Mouse (Mus musculus) embryo, embryonic 11.5 days (tissue): Measurements from ENCODE around the gene Prrg1.
"Not testable (repeated sequence)": the region's sequence is repeated elsewhere in the genome, so short reads cannot be mapped to it uniquely, and the experiment has no call there.

Source experiments
- DNase-seq: peaks from one replicate; pipeline ENCODE4 v3.0.0-alpha.2; 2012; ENCODE audit warnings: low read depth, low spot score

Gene Prrg1

DNA sequence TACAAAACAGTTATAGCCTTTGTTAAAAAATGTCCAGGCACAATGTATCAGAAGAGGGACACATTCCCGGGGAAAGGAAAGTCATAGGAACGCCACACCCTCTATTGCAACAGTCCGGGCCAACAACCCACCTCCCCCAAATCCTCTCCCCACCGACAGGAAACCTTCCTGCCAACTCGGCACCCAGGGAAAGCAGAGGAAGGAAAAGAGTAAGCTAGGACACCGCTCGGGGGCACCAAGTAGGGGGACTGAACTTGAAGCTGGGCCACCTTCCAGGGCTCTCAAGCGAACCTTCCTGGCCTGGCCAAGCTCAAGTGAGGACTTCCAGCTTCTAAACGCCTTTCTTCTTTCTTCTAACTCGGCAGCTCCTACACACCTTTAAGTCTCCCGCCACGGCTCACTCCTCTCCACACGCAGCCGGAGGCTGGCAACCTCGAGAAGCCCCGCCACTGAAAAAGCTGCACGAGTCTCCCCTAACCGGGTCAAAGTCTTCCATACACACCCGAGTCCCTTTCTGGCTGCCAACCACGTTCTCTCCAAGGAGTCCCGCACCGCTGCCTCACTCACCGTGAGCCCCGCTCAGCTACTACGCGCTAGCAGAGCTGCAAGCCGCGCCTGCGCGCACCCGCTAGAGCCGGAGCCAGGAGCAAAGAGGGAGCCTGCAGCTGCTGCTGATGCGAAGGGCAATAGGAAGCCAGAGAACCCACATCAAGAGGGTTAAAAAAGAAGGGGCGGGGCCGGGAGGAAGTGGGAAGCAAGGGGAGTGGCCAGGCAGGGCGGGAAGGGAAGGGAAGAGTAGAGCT is at the start of gene Prrg1:
Gene Prrg1, minus strand, starts transcription at position 695 of the 803 bp plus-strand sequence.
- DNase-seq = peak; percentile 68

DNA sequence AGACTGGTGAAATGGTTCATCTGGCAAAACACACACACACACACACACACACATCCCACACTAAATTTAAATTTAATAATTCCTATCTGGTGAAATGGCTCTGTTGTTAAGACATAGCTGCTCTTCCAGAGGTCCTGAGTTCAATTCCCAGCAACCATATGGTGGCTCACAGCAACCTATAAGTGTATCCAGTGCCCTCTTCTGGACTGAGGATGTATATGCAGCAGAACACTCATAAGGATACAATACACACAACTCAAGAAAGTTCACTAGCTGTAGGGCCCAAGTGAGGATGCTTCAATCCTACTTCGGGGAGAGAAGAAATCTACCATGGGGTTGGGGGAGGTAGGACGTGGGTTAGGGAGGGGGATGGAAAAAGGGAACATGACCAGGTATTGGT is 22.1 kb upstream of the Prrg1 start:
- no peak for DNase-seq

DNA sequence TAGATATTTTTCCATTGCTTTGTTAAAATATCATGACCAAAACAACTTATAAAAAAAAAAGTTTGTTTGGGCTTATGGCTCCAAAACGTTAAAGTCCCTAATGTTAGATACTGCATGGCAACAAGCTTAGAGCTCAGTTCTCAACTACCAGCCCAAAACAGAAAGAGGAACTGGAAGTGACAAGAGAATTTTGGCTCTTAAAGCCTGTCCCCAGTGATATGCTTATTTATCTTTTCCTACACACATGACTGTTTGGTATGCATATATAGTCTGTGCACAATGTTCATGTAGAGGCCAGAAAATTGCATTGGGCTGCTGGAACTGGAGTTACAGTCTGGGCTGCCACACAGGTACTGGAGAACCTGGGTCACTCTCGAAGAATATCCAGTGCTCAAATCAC is 9.4 kb upstream of the Prrg1 start:
- no peak for DNase-seq

DNA sequence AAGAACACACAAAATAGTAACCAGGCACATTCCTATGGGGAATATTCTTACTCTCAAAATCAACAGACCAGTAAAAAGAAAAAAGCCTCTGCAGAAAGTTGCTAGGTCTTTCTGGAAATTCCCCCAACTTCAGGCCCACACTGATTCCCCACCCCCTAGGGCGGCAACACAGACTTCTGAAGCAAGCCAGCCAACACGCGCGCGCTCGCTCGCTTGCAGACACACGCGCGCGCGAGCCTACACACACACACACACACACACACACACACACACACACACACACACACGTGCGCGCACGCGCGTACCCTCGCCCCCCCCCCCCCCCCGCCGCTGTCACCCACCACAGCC is 868 bp downstream of the Prrg1 start:
- DNase-seq = peak; percentile 16

DNA sequence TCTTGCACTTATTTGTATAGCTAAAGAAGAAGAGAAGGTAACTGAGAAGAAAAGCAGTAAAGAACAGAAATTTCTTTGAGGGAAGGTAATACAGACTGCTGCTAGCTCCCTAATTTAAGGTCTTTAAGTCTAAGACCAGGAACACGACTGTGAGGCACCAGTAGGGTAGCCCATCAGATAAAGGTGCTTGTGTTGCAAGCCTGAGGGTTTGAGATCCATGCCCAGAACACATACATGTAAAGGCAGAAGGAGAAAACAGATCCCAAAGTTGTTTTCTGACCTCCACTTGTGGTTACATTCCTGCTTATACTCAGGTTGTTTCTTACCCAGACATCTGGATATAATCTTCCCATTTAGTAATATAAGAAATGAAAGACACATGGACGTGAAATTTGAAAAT is 20.2 kb downstream of the Prrg1 start:
- no peak for DNase-seq

DNA sequence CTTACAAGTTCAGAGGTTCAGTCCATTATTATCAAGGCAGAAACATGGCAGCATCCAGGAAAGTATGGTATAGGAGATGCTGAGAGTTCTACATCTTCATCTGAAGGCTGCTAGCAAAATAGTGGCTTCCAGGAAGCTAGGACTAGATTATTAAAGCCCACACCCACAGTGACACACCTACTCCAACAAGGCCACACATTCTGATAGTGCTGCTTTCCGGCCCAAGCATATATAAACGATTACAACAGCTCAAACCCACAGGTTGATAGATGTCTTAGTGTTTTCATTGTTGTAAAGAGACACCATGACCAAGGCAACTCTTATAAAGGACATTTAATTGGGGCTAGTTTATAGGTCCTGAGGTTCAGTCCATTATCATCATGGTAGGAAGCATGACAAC is 30.3 kb downstream of the Prrg1 start:
- DNase-seq = no peak

DNA sequence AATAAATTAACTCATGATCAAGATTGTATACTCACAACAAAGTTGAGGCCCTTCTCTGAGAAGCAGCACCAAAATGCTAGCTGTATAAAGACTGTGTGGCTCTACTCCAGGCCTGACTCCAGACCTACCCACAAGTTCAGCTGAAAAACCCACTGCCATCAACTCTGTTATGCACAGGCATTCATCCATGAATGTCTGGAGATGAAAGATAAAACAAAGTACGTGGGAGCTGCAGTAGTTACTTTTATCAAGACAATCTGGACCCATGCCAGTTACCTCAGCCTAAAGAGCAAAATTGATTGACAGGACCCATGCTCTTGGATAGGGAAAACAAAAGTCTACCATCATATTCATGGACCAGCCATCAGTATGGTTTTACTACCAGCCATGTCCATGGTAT is 31.0 kb downstream of the Prrg1 start:
- DNase-seq = no peak

DNA sequence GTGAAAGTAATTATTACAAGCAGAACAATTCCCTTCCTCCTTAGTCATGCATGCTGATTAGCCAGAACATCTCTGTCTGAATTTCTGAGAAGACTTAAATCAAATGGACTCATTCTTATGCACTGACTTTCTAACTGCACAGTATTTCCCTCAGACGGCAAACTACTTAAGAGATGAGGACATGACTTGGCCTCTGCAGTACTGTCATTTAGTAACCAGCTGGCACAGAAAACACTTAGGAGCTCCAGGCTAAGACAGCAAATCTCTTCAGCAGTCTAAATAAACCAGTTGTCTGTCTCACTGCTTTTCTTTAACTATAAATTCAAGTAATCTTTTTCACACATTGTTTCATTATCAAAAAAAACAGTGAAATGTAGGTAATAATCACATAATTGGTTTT is 36.0 kb downstream of the Prrg1 start:
- no peak for DNase-seq

DNA sequence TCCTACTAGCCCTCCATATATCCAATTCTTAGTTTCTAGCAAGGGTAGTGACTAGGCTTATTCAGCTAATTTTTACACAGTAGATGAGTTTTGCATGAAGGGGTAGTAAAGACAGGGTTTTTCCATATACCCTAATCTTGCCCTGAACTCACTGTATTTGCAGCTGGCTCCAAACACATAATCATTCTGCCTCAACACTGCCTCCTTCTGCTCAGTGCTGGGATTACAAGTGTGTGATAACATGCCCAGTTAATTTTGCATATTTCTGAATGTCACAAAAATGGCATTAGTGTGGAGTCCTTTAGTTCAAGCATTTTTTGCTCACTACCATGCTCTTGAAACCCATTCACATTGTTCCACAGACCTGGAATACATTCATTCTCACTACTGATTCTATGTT is 44.0 kb downstream of the Prrg1 start:
- DNase-seq = no peak

DNA sequence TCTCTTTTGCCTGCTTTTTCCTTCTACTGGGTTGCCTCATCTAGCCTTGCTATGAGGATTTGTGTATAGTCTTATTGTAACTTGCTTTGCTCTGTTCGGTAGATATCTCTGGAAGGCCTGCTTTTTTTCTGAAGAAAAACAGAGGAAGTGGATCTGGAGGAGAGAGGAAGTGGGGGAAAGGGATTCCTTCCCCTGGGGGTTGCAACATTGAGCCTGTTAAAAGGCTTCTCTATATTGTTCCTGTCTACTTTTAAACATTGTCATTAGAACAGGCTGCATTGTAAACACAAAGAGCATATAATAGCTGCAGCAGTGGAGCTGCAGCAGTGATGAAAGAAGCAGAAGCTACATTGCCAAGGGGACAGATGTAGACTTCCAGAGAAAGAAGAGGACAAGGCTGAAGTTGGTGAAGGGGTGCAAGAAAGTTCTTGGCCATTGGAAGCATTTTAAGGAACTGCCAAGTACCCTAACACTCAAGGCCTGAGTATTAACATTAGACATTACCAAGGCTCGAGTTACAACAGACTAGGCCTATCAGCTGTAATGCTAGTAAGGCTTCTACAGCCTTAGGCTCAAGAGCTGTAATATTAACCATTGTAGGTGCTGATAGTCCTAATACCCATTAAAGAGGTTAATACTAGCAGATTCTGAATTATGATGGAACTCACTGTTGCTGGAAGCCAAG is 44.9 kb downstream of the Prrg1 start:
- DNase-seq = no peak

DNA sequence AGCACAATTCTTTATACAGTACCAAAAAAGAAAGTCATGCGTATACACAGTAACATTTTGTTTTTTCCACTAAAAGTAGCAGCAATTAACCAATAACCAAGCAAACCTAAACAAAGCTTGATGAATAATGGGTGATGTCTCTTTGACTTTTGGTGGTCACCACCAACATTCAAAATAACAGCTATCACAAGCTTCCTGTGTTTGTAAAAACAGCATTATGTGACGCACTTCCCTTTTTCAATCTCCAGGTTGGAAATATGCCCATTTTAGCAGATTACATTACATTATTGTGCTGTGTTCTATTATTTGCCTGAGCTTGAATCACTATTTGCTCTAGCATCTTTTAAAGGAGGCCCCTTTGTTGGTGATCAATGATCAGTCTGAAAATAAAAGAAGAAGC is 65.4 kb downstream of the Prrg1 start:
- DNase-seq = no peak

DNA sequence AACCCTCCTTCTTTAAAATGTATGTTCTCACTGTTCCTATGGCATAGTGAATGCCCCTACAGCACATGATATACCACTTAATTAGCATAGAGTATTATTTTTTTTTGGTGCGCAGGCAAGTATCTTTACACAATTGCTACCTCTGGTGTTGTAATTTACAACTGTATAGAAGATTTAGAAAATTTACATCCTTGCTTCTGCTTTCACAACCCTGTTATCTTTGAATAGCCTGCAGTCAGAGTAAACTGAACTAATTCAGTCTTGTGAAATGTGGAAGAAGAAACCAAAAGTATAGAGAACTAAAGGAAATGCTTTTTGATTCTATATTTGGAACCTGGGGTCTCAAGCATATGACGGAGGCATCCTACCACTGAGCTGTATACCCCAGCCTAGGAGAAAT is 100.7 kb downstream of the Prrg1 start:
- DNase-seq = no peak

DNA sequence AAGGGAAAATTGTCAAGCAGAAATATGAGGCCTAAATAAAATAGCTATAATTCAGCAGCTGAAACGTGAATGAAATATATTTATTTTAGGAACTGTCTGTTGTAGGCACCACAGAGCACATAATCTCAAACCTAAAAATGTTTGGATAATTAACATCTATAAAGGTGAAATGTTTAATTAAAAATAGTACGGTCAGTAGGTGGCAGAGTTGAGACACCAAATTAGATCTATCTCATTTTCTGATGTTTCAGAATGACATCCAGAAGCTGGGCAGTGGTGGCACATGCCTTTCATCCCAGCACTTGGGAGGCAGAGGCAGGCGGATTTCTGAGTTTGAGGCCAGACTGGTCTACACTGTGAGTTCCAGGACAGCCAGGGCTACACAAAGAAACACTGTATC is 104.0 kb downstream of the Prrg1 start:
- DNase-seq = no peak

DNA sequence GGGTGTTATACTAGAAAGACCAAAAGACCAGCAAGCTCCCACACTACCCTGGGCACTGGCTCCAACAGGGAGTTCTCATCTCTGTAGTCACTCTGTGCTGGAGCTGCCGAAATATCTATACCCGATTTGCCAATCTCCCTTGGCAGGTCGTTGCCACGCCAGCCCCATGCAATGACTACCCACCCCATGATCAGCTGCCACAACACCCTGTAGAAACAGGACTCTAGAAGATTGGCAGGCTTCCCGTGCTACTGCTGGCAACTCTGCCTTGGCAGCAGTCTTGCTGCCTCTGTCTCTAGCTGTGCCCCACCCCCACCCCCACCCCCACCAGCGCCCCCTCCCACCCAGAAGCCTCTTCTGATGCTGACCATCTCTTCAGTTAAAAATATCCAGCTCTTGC is 149.3 kb downstream of the Prrg1 start:
- no peak for DNase-seq

DNA sequence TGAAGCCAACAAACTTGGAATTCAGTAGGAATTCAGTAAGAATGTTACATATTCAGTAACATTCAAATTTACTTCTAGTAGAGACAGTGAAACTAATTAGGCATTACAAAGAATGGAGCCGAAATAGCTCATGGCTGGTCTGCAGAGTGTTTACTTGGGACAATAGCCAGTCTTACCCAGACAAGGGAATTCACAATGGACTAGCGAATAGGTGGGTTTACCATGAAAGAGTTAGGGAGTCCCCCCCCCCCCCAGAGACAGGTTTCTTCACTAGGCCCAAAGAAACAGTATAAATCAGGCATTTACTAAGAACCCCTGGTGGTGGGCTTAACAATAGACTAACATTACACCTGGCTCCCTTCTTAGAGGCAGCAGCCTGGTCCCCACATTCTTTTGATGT is 180.3 kb downstream of the Prrg1 start:
- not testable (repeated sequence) for DNase-seq
